Mouse (Mus musculus): ENCODE results near the gene Plekhh2. TPM values are rescaled to one million over a fixed set of nuclear protein-coding genes. Genes with fewer than 3 reads are reported as not detected.

Plekhh2 gene
- polyA plus RNA-seq, 1 experiment: 2.2 TPM

- Histone ChIP-seq H3K4me3 (replicated peaks; ENCODE audit: control insufficient read depth, low read depth, low read length) (no peak overlapping the region), H3K4me1 (ENCODE audit: control insufficient read depth, insufficient read depth, low read length) (peaks cover 10% of the 10 kb centered on the region), H3K27ac (ENCODE audit: control insufficient read depth, insufficient read depth, low read depth, low read length, poor library complexity) (no peak overlapping the region)
- 37% methylated on average over 4 of the region's 4 CpGs for WGBS
- TF ChIP-seq POLR2A (IDR thresholded peaks at IDR 0.05; ENCODE audit: borderline replicate concordance, control insufficient read depth, low read depth, low read length) (no peak), CTCF (IDR thresholded peaks at IDR 0.05; ENCODE audit: control insufficient read depth, insufficient read depth, low read length) (peak; percentile 47; the same call in 1 of the 2 replicates)
These were observed 110.3 kb downstream of the Plekhh2 start for GRCm38 (mm10) chr17:84622028-84622427.

GRCm38 (mm10) chr17:84622873-84623272, 111.2 kb downstream of the Plekhh2 start:
- H3K27ac ChIP-seq (ENCODE audit: control insufficient read depth, insufficient read depth, low read depth, low read length, poor library complexity): no peak overlapping the region
- H3K4me1 ChIP-seq (ENCODE audit: control insufficient read depth, insufficient read depth, low read length): peaks cover 10% of the 10 kb centered on the region
- no peak for TF ChIP-seq POLR2A (IDR thresholded peaks at IDR 0.05; ENCODE audit: borderline replicate concordance, control insufficient read depth, low read depth, low read length)
- no peak for TF ChIP-seq CTCF (IDR thresholded peaks at IDR 0.05; ENCODE audit: control insufficient read depth, insufficient read depth, low read length)
- whole genome bisulfite sequencing: 74% methylated on average over 2 of the region's 2 CpGs
- H3K4me3 ChIP-seq (replicated peaks; ENCODE audit: control insufficient read depth, low read depth, low read length): no peak overlapping the region

GRCm38 (mm10) chr17:84626276-84626856, 114.7 kb downstream of the Plekhh2 start, which contains the start of gene Dync2li1:
Gene Dync2li1, plus strand, starts transcription at chr17:84626496.
- peak within 1 kb of the TSS; percentile 65 for H3K4me3 ChIP-seq (replicated peaks; ENCODE audit: control insufficient read depth, low read depth, low read length)
- WGBS: 4% methylated on average over 25 of the region's 25 CpGs
- H3K27ac ChIP-seq (ENCODE audit: control insufficient read depth, insufficient read depth, low read depth, low read length, poor library complexity): no peak within 1 kb of the TSS
- H3K4me1 ChIP-seq (ENCODE audit: control insufficient read depth, insufficient read depth, low read length): no peaks in the 10 kb centered on the region
- TF ChIP-seq CTCF (IDR thresholded peaks at IDR 0.05; ENCODE audit: control insufficient read depth, insufficient read depth, low read length): no peak
- TF ChIP-seq POLR2A (IDR thresholded peaks at IDR 0.05; ENCODE audit: borderline replicate concordance, control insufficient read depth, low read depth, low read length): peak; percentile 34; the same call in 1 of the 2 replicates

DNA sequence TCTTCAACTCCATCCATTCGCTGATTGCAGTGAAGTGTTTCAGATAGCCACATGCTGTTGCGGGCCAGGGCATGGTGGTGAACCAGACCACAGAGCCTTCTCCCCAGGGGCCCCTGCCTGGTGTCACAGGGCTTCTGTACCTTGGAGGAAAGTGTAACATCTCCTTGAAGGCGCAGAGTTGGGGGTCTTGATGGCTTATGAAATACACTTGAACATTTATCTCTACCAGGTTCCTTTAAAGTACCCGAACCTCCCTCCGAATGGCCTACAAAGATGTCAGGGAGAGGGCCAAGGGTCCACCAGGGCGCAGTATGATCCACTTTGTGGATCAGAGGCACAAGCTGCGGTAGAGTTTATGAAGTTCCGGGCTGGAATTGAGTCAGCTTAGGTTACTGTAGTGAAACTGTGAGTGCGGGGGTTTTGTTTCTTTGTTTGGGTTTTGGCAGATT, 115.2 kb downstream of the Plekhh2 start:
- H3K27ac ChIP-seq (ENCODE audit: control insufficient read depth, insufficient read depth, low read depth, low read length, poor library complexity): no peak overlapping the region
- 68% methylated on average over 9 of the region's 9 CpGs for WGBS
- no peak for TF ChIP-seq POLR2A (IDR thresholded peaks at IDR 0.05; ENCODE audit: borderline replicate concordance, control insufficient read depth, low read depth, low read length)
- no peak for TF ChIP-seq CTCF (IDR thresholded peaks at IDR 0.05; ENCODE audit: control insufficient read depth, insufficient read depth, low read length)
- no peak overlapping the region for H3K4me3 ChIP-seq (replicated peaks; ENCODE audit: control insufficient read depth, low read depth, low read length)
- H3K4me1 ChIP-seq (ENCODE audit: control insufficient read depth, insufficient read depth, low read length): no peaks in the 10 kb centered on the region

- H3K4me3 ChIP-seq (replicated peaks; ENCODE audit: control insufficient read depth, low read depth, low read length): no peak overlapping the region
- H3K27ac ChIP-seq (ENCODE audit: control insufficient read depth, insufficient read depth, low read depth, low read length, poor library complexity): no peak overlapping the region
- TF ChIP-seq CTCF (IDR thresholded peaks at IDR 0.05; ENCODE audit: control insufficient read depth, insufficient read depth, low read length): no peak
- TF ChIP-seq POLR2A (IDR thresholded peaks at IDR 0.05; ENCODE audit: borderline replicate concordance, control insufficient read depth, low read depth, low read length): no peak
- 92% methylated on average over 10 of the region's 10 CpGs for WGBS
- H3K4me1 ChIP-seq (ENCODE audit: control insufficient read depth, insufficient read depth, low read length): no peaks in the 10 kb centered on the region
These were observed 116.0 kb downstream of the Plekhh2 start for GRCm38 (mm10) chr17:84627721-84628120.

DNA sequence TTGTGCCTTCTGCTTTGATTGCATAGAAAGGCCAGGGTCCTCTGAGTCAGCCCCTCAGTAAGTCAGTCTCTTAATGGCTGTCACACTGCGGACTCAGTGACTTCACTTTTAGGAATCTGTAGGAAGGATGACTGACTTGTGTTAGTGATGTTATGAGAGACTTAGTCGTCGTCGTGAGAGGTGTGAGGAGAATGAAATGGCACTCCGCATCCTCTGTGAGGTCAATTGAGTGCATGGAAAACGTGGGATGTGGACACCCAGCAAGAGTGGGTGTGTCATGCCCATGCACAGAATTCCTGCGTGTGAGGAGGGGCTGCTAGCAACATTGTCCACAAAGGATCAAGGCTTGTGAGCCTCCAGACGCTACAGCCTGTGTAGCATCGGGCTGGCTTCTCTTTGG, 116.9 kb downstream of the Plekhh2 start:
- TF ChIP-seq POLR2A (IDR thresholded peaks at IDR 0.05; ENCODE audit: borderline replicate concordance, control insufficient read depth, low read depth, low read length): no peak
- no peak for TF ChIP-seq CTCF (IDR thresholded peaks at IDR 0.05; ENCODE audit: control insufficient read depth, insufficient read depth, low read length)
- no peak overlapping the region for H3K27ac ChIP-seq (ENCODE audit: control insufficient read depth, insufficient read depth, low read depth, low read length, poor library complexity)
- no peak overlapping the region for H3K4me3 ChIP-seq (replicated peaks; ENCODE audit: control insufficient read depth, low read depth, low read length)
- H3K4me1 ChIP-seq (ENCODE audit: control insufficient read depth, insufficient read depth, low read length): peaks cover 2% of the 10 kb centered on the region; the same call in 1 of the 2 replicates
- WGBS: 83% methylated on average over 9 of the region's 9 CpGs

DNA sequence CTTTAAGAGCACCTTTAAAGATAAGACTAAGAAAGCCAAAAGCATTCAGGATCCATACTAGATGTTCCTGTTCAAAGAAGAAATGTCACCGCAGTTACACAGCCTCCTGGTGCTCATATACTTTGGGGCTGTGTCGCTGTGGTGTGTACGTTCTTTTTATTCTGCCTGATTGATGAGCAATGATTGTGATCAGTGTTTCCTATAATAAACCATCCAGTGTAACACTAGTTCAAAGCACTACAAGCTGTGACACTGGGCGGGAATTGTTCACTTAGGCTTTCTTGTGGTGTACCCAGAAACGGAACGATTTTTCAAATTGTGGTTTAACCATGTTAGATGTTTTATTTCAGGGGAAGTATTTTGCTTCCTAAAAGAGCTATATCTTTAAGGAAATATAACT, 120.1 kb downstream of the Plekhh2 start:
- Histone ChIP-seq H3K27ac (ENCODE audit: control insufficient read depth, insufficient read depth, low read depth, low read length, poor library complexity) (no peak overlapping the region), H3K4me1 (ENCODE audit: control insufficient read depth, insufficient read depth, low read length) (peaks cover 2% of the 10 kb centered on the region; the same call in 1 of the 2 replicates), H3K4me3 (replicated peaks; ENCODE audit: control insufficient read depth, low read depth, low read length) (no peak overlapping the region)
- TF ChIP-seq CTCF (IDR thresholded peaks at IDR 0.05; ENCODE audit: control insufficient read depth, insufficient read depth, low read length) (no peak), POLR2A (IDR thresholded peaks at IDR 0.05; ENCODE audit: borderline replicate concordance, control insufficient read depth, low read depth, low read length) (no peak)
- 43% methylated on average over 6 of the region's 6 CpGs for WGBS

GRCm38 (mm10) chr17:84633443-84633842, 121.7 kb downstream of the Plekhh2 start:
- TF ChIP-seq POLR2A (IDR thresholded peaks at IDR 0.05; ENCODE audit: borderline replicate concordance, control insufficient read depth, low read depth, low read length): no peak
- no peak for TF ChIP-seq CTCF (IDR thresholded peaks at IDR 0.05; ENCODE audit: control insufficient read depth, insufficient read depth, low read length)
- 5% methylated on average over 13 of the region's 13 CpGs for WGBS
- Histone ChIP-seq H3K27ac (ENCODE audit: control insufficient read depth, insufficient read depth, low read depth, low read length, poor library complexity) (no peak overlapping the region), H3K4me3 (replicated peaks; ENCODE audit: control insufficient read depth, low read depth, low read length) (peak overlapping the region; percentile 47), H3K4me1 (ENCODE audit: control insufficient read depth, insufficient read depth, low read length) (peaks cover 4% of the 10 kb centered on the region; the same call in 1 of the 2 replicates)
